Mouse (Mus musculus) ovary, postnatal 14 days (tissue): ENCODE measurements around the gene Cd248.

ENCODE experiments used
- DNase-seq: peaks from one replicate; pipeline ENCODE4 v3.0.0; 2022; ENCODE audit warnings: low spot score

Cd248 gene

GRCm38 (mm10) chr19:5067867-5068569 is at the start of gene Cd248:
TSS of gene Cd248 (plus strand) at chr19:5068078.
- DNase-seq = peak; percentile 69

GRCm38 (mm10) chr19:5018191-5018590 is 49.7 kb upstream of the Cd248 start:
- no peak for DNase-seq

GRCm38 (mm10) chr19:5021416-5021815 is 46.5 kb upstream of the Cd248 start:
- no peak for DNase-seq

GRCm38 (mm10) chr19:5023621-5024479 is 44.0 kb upstream of the Cd248 start, which contains the start of gene Slc29a2:
TSS of gene Slc29a2 (plus strand) at chr19:5023860.
- peak; percentile 80 for DNase-seq

- DNase-seq = no peak
These were observed 41.8 kb upstream of the Cd248 start for GRCm38 (mm10) chr19:5026111-5026510.

- DNase-seq = no peak
These were observed 35.2 kb upstream of the Cd248 start for GRCm38 (mm10) chr19:5032686-5033085.

GRCm38 (mm10) chr19:5036577-5036976 is 31.3 kb upstream of the Cd248 start:
- DNase-seq = no peak

GRCm38 (mm10) chr19:5037678-5038571 is 30.0 kb upstream of the Cd248 start:
- peak; percentile 72 for DNase-seq

- DNase-seq = peak; percentile 79
These were observed 29.1 kb upstream of the Cd248 start, which contains the start of the genes B4gat1 and AC124502.3 for GRCm38 (mm10) chr19:5038709-5039156. TSS of gene B4gat1 (plus strand) at chr19:5038826. TSS of gene AC124502.3 (plus strand) at chr19:5038891.

- no peak for DNase-seq
These were observed 28.4 kb upstream of the Cd248 start for GRCm38 (mm10) chr19:5039301-5040114.

GRCm38 (mm10) chr19:5040862-5041523 is 26.9 kb upstream of the Cd248 start, which contains the start of gene Brms1:
TSS of gene Brms1 (plus strand) at chr19:5041354.
- peak; percentile 85 for DNase-seq

- DNase-seq = no peak
These were observed 26.3 kb upstream of the Cd248 start for GRCm38 (mm10) chr19:5041588-5041987.

- no peak for DNase-seq
These were observed 22.3 kb upstream of the Cd248 start for GRCm38 (mm10) chr19:5045531-5045930.

- DNase-seq = no peak
These were observed 19.5 kb upstream of the Cd248 start for GRCm38 (mm10) chr19:5048138-5049056.

GRCm38 (mm10) chr19:5049325-5049724 is 18.6 kb upstream of the Cd248 start:
- no peak for DNase-seq

- DNase-seq = no peak
These were observed 17.6 kb upstream of the Cd248 start, which contains the start of gene Rin1 for GRCm38 (mm10) chr19:5050047-5050905. TSS of gene Rin1 (plus strand) at chr19:5050481.

- no peak for DNase-seq
These were observed 16.8 kb upstream of the Cd248 start for GRCm38 (mm10) chr19:5051031-5051430.

GRCm38 (mm10) chr19:5051515-5051914 is 16.4 kb upstream of the Cd248 start:
- DNase-seq = no peak
